Mouse (Mus musculus): ENCODE results near the gene Slc7a1. TPM values are rescaled to one million over a fixed set of nuclear protein-coding genes. Genes with fewer than 3 reads are reported as not detected.
A peak's percentile ranks its signal among the peaks of the same experiment; 100 is the strongest.

Gene Slc7a1
- polyA plus RNA-seq (2012; rRNA removed) = 4.9 and 5.9 TPM in 2 replicates

DNA sequence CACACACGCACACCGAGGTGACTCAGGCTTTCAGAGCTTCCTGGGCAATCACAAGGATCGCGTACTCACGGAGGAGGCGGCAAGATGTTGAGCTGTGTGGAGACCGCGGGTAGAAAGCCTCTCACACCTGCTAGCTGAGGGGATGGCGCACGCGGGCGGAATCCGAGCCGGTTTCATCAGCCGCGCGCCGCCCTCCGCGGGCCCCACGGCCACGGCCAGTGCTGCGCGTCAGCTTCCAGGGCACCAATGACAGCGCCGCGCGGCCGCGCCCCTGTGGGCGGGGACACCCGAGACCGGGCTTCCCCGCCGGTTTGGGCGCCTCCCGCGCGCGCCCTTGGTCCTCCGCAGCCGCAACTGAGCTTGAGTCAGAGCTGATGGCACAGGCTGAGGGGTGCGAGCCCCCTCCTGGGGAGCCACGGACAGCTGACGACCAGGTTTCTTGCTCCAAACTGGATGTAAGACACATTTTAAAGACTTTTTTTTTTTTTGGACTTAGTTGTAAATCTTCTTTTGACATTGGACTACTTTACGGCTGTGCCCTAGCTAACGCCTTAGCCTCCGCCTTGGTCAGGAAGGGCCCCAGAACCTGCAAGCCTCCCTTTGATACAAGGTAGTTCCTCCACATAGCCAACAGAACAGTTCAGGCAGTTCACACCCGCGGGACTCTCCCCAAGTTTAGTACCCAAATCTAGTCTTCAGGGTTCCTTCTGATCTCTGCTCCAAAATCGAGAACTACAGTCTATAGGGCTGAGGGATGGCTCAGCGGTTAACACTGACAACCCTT lies at the start of gene Slc7a1:
TSS of gene Slc7a1 (minus strand) at position 245 of the 784 bp plus-strand sequence.
- DNase-seq = peak; percentile 85
- no peak for TF ChIP-seq CTCF (IDR thresholded peaks at IDR 0.05; ENCODE audit: insufficient read depth, low read length)
- TF ChIP-seq POLR2A (IDR thresholded peaks at IDR 0.05; ENCODE audit: borderline replicate concordance, extremely low read depth, low read depth, low read length) = peak; percentile 38; the same call in 1 of the 2 replicates
- Histone ChIP-seq H3K4me3 (replicated peaks; ENCODE audit: extremely low read depth, low read depth, low read length) (peak within 1 kb of the TSS; percentile 81), H3K4me1 (ENCODE audit: control insufficient read depth, insufficient read depth, low read length) (peaks cover 4% of the 10 kb centered on the region)
- 2% methylated on average over 52 of the region's 52 CpGs for WGBS

DNA sequence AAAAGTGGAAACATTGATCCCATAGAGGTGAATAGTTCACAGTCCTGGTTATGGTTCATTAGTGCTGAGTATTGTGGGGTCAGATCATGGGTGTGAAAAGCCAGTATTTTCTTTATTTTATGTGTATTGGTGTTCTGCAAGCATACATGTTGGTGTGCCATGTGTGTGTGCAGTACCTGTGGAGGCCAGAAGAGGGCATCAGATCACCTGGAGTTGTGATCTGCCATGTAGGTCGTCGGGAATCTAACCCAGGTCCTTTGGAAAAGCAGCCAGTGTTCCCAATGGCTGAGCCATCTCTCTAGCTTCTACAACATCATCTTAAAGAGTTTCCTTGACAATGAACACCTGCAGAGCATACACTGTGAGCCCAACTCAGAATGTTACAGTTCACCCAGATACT lies 45.3 kb upstream of the Slc7a1 start:
- TF ChIP-seq CTCF (IDR thresholded peaks at IDR 0.05; ENCODE audit: insufficient read depth, low read length) = no peak
- TF ChIP-seq POLR2A (IDR thresholded peaks at IDR 0.05; ENCODE audit: borderline replicate concordance, extremely low read depth, low read depth, low read length) = no peak
- no peaks in the 10 kb centered on the region for H3K4me1 ChIP-seq (ENCODE audit: control insufficient read depth, insufficient read depth, low read length)
- no peak for DNase-seq
- H3K4me3 ChIP-seq (replicated peaks; ENCODE audit: extremely low read depth, low read depth, low read length) = no peak overlapping the region
- WGBS = 93% methylated on average over 2 of the region's 2 CpGs

DNA sequence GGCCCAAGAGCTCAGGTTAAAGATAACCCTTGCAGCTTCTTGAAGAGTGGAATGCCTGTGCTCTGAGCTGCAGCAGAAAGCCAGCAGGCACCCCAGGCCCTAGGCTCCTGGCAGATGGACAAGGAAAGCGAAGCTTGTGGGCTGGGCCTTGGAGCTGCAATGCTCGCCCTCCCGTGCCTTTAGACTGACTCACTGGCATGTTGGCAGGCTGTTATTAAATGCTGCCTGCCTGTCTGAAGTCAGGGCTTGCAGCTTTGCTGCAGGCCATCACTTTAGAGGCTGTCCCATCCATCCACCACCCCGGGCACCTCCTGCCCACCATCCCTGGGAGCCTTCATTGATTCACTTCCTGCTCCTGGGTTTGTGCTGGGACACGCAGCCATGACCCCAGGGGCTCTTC lies 44.0 kb upstream of the Slc7a1 start:
- no peak for TF ChIP-seq CTCF (IDR thresholded peaks at IDR 0.05; ENCODE audit: insufficient read depth, low read length)
- TF ChIP-seq POLR2A (IDR thresholded peaks at IDR 0.05; ENCODE audit: borderline replicate concordance, extremely low read depth, low read depth, low read length) = no peak
- WGBS = 51% methylated on average over 5 of the region's 5 CpGs
- peak; percentile 26 for DNase-seq
- Histone ChIP-seq H3K4me1 (ENCODE audit: control insufficient read depth, insufficient read depth, low read length) (no peaks in the 10 kb centered on the region), H3K4me3 (replicated peaks; ENCODE audit: extremely low read depth, low read depth, low read length) (no peak overlapping the region)

DNA sequence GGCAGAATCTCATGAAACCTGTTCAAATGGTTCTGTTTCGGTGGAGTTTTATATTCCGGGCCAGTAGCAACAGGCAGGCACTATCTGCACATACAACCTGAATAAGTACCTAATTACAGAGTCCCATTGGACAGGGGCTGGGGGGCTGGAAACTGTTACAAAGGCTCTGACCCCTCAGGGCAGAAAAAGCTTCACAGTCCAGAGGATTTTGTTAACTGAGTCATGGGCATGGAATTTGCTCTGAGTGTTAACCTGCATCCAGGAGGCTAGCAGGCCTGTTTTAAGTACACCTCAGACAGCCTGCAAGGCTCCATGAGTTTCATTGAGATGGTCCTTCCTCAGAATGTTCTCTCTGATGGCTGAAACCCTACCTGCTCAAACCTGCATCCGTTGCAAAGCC lies 36.0 kb upstream of the Slc7a1 start:
- WGBS = 76% methylated on average over 3 of the region's 3 CpGs
- no peak for DNase-seq
- no peaks in the 10 kb centered on the region for H3K4me1 ChIP-seq (ENCODE audit: control insufficient read depth, insufficient read depth, low read length)
- TF ChIP-seq CTCF (IDR thresholded peaks at IDR 0.05; ENCODE audit: insufficient read depth, low read length) (no peak), POLR2A (IDR thresholded peaks at IDR 0.05; ENCODE audit: borderline replicate concordance, extremely low read depth, low read depth, low read length) (no peak)
- no peak overlapping the region for H3K4me3 ChIP-seq (replicated peaks; ENCODE audit: extremely low read depth, low read depth, low read length)

DNA sequence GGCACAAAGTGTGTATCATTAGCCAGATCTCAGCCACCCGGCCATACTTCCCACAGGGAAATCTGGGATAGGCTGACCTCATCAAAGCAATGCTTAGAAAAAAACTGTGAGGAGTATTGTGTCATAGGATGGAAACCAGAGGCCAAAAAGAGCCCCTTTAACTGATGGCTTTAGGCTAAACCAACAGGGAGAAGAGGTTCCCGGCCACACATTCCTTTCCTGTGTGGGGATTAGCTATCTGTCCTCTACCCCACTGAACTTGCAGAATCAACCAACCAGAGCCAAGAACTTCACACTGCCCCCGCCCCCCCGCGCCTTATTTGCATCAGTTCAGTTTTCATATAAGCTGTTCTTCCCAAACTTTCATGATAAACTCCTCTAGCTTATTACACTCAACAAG lies 32.4 kb upstream of the Slc7a1 start:
- no peak for DNase-seq
- no peaks in the 10 kb centered on the region for H3K4me1 ChIP-seq (ENCODE audit: control insufficient read depth, insufficient read depth, low read length)
- 73% methylated on average over 5 of the region's 5 CpGs for WGBS
- H3K4me3 ChIP-seq (replicated peaks; ENCODE audit: extremely low read depth, low read depth, low read length) = no peak overlapping the region
- TF ChIP-seq POLR2A (IDR thresholded peaks at IDR 0.05; ENCODE audit: borderline replicate concordance, extremely low read depth, low read depth, low read length) (no peak), CTCF (IDR thresholded peaks at IDR 0.05; ENCODE audit: insufficient read depth, low read length) (no peak)

DNA sequence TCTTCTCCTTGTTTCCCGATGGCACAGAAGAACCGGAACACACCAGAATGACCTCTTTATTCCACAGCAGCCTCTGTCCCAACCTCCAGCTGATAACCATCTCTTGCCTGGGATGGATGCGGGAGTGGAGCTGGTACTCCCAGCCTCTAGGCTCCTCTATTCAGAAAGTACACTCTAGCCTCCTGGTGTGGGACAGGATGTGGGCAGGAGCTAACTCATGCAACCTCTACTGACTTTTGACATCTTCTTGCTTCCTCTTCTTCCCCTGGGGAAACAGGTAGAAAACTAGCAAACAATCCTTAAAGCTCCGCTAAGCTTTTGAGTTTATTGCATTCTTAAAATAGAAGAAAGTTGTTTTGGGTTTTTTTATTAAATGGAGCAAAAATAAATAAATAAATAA lies 29.1 kb upstream of the Slc7a1 start:
- no peak for DNase-seq
- Histone ChIP-seq H3K4me1 (ENCODE audit: control insufficient read depth, insufficient read depth, low read length) (no peaks in the 10 kb centered on the region), H3K4me3 (replicated peaks; ENCODE audit: extremely low read depth, low read depth, low read length) (no peak overlapping the region)
- TF ChIP-seq POLR2A (IDR thresholded peaks at IDR 0.05; ENCODE audit: borderline replicate concordance, extremely low read depth, low read depth, low read length) (no peak), CTCF (IDR thresholded peaks at IDR 0.05; ENCODE audit: insufficient read depth, low read length) (no peak)
- WGBS = 63% methylated on average over 4 of the region's 4 CpGs

DNA sequence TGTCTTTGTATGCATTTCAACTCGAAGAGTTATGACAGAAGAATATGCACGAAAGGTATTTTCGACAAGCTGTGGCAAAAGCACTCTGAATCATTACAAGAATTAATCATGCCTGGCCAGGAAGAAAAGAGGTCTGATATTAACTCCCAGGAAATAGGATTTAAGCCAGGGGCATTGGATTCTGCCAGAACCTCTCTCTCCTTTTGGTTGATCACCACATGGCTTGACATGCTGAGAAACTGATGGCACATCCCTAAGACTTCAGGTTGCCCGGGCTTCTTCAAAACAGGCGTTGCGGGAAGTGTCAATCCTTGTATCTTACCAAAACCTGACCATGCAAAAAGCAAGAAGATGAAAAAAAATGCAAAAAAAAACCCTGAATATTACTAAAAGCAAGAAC lies 25.4 kb upstream of the Slc7a1 start:
- Histone ChIP-seq H3K4me3 (replicated peaks; ENCODE audit: extremely low read depth, low read depth, low read length) (no peak overlapping the region), H3K4me1 (ENCODE audit: control insufficient read depth, insufficient read depth, low read length) (no peaks in the 10 kb centered on the region)
- DNase-seq = no peak
- no peak for TF ChIP-seq CTCF (IDR thresholded peaks at IDR 0.05; ENCODE audit: insufficient read depth, low read length)
- no peak for TF ChIP-seq POLR2A (IDR thresholded peaks at IDR 0.05; ENCODE audit: borderline replicate concordance, extremely low read depth, low read depth, low read length)
- 77% methylated on average over 6 of the region's 6 CpGs for WGBS

DNA sequence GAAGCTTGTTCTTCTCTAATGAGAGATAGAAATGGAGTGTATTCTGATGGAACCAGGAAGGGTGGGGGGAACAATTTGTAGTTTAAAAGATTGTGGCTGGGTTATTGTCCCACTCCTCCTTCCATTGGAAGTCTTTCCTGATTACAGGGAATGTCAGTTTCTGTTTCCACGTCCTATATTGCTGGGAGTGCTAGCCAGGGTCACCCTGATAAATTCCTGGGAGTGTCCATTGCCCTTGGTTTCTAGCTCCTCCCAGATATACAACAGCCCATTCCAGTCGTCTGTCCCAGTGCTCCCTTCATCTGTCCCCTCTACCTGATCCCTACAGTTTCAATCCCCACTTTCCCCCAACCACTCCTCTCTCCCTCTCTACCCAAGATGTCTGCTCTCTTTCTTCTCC lies 21.6 kb upstream of the Slc7a1 start:
- no peak for TF ChIP-seq POLR2A (IDR thresholded peaks at IDR 0.05; ENCODE audit: borderline replicate concordance, extremely low read depth, low read depth, low read length)
- no peak for TF ChIP-seq CTCF (IDR thresholded peaks at IDR 0.05; ENCODE audit: insufficient read depth, low read length)
- Histone ChIP-seq H3K4me1 (ENCODE audit: control insufficient read depth, insufficient read depth, low read length) (no peaks in the 10 kb centered on the region), H3K4me3 (replicated peaks; ENCODE audit: extremely low read depth, low read depth, low read length) (no peak overlapping the region)
- DNase-seq = no peak
- 43% methylated on average over 2 of the region's 2 CpGs for whole genome bisulfite sequencing

DNA sequence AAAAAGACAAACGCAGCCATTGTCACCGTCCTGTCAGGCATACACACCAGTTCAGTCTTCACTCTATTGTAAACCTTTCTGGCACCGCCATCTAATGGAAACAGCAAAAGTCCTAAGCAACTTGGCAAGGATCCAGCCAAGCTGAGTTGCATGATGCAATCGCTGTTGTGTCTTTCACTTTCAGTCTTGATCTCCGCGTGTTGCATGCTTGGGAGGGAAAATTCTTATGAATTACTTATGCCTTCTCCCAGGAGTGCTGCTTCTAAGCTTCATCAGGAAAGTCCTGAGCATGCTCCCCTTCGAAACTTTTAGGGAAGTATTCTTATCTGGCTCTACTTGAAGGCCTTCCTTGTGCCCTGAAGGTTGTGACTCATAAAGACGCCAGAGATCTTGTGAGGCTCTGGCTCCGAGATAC lies 19.4 kb upstream of the Slc7a1 start:
- peak; percentile 22 for DNase-seq
- WGBS = 25% methylated on average over 9 of the region's 9 CpGs
- no peaks in the 10 kb centered on the region for H3K4me1 ChIP-seq (ENCODE audit: control insufficient read depth, insufficient read depth, low read length)
- TF ChIP-seq POLR2A (IDR thresholded peaks at IDR 0.05; ENCODE audit: borderline replicate concordance, extremely low read depth, low read depth, low read length) (no peak), CTCF (IDR thresholded peaks at IDR 0.05; ENCODE audit: insufficient read depth, low read length) (no peak)
- H3K4me3 ChIP-seq (replicated peaks; ENCODE audit: extremely low read depth, low read depth, low read length) = peak overlapping the region; percentile 6

DNA sequence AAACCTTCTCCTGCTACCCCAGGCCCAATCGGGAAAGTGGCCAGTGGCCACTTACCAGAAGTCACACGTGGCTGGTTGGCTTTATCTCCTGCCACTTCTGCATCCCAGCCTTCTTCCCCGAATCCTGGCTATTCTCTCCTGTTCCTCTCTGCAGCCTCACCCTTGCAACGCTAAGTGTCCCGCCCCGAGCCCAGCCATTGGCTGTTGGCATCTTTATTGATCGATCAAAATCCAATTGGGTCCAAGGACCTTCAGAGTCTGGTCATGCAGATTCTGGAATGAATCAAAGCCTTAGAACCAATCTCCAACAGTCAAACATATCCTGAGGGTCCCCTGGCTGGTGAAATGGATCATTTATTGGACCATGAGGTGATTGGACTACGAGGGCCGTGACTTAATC lies 18.7 kb upstream of the Slc7a1 start:
- no peak for DNase-seq
- no peaks in the 10 kb centered on the region for H3K4me1 ChIP-seq (ENCODE audit: control insufficient read depth, insufficient read depth, low read length)
- WGBS = 92% methylated on average over 9 of the region's 9 CpGs
- TF ChIP-seq POLR2A (IDR thresholded peaks at IDR 0.05; ENCODE audit: borderline replicate concordance, extremely low read depth, low read depth, low read length) (no peak), CTCF (IDR thresholded peaks at IDR 0.05; ENCODE audit: insufficient read depth, low read length) (no peak)
- H3K4me3 ChIP-seq (replicated peaks; ENCODE audit: extremely low read depth, low read depth, low read length) = no peak overlapping the region

Measured in lung, adult 2 months (tissue).